Mouse (Mus musculus) Muller cell, postnatal 12 days (primary cell): ENCODE measurements around the gene OR5BS1P.
"Not testable (repeated sequence)": the region's sequence is repeated elsewhere in the genome, so short reads cannot be mapped to it uniquely, and the experiment has no call there.

Experiments used
- DNase-seq: peaks from one replicate; pipeline ENCODE4 v3.0.0-alpha.2; 2015; ENCODE audit errors: inconsistent ontology term

OR5BS1P gene

DNA sequence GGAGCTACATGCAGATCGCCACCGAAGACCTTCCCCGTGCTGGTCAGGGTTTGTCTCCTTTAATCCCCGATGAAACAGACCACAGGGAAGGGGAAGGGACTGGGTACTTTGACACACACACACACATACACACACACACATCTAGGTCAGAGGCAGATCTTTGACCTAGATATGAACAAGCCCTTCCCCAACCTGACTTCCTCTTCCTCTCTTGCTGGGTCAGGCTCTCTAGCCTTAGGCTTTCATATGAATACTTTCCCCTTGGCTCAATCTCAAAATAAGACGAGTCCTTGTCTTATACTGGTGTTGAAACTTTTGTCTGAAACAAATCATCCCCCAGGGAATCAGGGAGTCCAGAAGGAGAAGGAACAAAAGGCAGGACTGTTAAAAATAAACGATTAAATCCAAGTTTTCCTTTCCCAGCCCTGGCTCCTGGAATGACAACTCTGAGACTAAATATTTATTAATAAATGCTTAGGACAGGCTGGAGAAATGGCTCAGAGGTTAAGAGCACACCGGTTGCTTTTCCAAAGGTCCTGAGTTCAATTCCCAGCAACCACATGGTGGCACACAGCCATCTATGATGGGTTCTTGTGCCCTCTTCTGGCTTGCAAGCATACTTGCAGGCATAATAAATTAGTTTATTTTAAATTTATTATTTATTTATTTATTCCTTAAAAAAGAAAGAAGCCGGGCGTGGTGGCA is 36.7 kb downstream of the OR5BS1P start:
- no peak for DNase-seq

DNA sequence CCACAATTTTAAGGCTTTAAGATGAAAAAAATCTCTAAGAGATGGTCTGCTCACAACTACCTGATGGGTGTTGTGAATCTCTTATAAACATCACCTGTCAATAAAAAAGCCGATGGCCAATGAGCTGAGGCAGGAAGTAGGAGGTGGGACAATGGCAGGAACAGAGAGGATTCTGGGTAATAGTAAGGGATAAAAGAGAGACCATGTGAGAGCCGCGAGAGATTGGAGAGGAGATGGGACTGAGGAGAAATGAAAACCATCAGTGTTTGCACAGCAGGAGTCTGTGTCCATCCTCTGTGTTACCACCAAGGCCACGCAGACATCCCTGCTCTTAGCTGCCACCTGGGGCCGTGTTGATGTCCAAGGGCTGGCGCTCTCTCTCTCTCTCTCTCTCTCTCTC is 37.6 kb downstream of the OR5BS1P start:
- DNase-seq: no peak

DNA sequence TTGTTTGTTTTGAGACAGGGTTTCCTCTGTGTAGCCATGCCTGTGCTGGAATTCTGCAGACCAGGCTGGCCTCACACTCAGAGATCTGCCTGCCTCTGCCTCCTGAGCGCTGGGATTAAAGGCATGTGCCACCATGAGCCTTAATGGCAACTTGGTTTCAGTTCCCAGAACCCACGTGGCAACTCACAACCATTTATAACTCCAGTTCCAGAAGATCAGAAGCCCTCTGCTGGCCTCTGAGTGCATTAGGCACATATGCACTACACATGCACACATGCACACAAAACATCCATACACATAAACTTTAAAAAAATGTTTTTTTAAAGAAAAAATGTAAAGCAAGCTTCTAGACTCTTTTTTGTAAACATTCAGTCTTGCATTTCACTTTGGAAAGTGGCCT is 39.7 kb downstream of the OR5BS1P start:
- no peak for DNase-seq

DNA sequence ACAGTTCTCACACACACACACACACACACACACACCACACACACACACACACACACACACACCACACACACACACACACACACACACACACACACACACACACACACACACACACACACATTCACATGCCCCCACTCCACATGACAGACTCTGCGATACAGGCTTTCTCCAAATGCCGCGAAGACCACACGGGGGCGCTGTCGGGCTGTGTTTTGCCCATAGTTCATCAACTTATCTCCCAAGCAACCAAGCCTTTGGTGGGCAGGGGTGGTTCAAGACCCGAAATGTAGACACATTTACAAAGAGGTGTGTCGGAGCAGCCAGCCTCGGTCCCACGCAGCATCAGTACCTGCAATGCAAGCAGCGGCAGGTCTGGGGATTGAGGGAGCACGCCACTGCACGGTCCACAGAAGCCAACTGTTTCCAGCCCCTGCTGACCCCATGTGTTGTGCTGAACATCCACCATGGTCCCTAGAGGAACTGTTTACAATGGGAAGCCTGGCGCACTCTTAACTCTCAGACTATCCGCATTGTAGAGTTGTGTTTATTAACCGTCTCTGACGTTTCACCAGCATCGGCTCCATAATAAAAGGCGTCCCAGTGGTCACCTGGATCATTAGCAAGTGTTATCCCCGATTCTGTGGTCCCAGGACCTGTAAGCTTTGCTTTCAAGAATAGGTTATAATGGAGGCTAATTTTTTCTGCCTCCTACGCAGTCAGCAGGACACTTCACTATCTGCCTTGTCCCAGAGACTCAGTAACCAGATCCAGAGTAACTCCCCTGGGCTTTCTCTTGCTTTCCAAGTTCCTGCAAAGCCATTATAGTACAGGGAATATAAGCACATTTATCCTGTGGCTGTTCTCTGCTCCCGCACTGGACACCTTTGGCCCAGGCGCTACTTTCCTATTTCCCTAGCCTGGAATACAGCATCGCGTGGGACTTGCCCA is 41.0 kb downstream of the OR5BS1P start:
- DNase-seq: peak; percentile 78

DNA sequence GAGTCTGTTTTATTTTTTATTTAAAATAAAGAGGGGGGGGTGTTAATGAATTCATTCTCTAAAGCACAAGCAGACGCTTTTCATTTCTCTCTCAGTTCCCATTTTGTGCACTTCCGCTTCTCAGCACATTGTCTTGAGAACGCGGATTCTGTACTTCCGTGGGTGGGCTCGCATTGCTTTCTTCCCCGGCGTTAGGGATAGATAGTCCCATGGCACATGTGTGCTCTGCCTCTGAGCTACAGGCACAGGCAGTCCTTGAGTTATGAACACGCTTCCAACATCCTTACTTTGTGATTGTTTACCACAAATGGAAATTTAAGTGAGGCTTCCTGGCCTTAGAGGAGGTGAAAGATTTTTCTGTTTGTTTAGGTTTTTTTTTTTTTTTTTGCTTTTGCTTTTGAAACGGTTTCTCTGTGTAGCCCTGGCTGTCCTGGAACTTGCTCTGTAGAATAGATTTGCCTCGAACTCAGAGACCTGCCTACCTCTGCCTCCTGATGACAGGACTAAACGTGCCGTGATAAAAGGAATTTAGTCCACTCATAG is 41.8 kb downstream of the OR5BS1P start:
- no peak for DNase-seq

DNA sequence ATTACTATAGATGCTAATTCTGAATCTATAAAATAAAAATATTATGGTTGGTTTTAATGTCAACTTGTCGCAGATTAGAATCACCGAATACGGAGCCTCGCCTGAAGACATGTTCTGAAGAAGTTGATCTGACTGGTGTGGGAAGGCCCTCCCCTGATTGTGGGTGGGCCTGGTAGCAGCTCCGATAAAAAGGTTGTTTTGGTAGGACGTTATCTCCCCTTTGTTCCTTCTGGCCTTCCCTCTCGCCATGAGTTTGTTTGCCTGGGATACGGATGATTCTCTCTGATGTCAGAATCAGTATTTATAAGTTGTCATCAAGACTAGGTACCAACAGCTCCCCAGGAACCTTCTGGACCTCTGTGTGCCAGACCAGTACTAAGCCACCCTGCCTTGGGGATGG is 42.5 kb downstream of the OR5BS1P start:
- DNase-seq: no peak

DNA sequence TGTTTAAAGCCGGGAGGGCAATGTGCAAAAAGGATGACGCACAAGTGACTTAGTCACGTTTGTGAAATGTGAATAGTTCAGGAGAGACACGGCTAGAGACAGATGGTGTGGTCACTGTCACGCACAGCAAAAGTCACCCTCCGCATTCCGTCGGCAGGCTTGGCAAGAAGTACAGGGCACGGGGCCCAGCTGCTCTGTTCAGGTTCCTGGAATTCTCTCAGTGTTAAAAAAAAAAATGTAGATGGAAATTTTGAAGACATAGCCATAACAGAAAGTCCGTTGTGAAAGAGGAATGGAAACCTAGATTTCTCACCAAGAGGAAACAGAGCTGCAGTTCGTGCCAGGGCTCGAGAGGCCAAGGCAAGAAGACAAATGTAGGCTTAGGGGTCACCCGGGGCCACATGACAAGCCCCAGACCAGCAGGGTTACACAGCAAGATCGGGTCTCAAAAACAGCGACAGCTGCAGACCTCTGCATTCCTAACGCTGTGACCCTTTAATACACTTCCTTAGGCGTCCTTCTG is 43.2 kb downstream of the OR5BS1P start:
- peak; percentile 87 for DNase-seq

DNA sequence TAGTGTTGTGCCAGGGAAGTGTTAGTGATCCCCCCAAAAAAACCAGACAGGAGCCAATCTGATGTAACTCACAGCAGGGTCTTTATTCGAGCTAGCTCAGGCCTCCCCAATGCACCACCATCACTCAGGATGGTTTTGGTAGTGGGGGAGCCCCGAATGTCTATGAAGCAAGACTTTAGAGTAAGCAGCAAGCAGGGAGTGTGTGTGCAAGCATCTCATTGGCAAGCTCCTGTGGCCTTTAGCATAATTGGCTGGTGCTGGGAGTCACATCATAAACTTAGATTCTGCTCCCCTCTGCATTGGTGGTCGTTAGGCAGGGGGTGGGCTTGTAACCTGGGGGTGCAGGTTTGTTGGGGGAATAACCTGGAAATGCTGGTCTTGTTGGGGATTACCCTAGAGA is 44.0 kb downstream of the OR5BS1P start:
- not testable (repeated sequence) for DNase-seq

DNA sequence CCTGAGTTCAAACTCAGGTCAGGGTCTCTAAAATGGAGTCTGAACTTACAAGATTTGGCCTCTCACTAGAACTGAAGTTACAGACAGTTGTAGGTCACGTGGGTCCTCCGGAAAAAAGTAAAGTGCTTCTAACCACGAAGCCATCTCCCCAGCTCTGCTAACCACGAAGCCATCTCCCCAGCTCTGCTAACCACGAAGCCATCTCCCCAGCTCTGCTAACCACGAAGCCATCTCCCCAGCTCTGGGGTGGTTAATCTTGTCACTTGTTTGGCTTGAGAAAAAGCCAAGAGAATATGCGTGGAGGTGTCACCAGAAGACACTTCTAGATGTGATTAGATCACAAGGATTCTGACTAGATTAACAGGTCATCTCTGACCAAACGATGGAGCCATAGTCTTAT is 44.5 kb downstream of the OR5BS1P start:
- no peak for DNase-seq

DNA sequence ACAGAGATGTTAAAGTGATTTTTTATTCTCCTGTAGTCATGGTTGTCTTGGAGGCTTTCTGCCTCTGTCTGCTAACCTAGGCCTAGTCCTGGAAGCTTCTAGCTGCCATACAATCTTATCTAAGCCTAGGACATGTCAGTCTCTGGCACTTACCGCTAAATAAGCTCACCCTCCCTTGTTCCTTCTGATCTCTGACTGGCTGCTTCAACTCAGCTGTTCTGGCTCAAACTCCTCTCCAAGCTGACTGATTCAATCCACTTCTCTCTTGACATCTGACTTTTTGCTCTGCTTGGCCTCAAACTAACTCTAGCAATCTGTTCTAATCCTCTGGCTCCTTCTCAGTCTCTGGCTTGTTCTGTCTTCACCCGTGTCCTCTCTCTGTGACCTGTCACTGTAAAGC is 45.1 kb downstream of the OR5BS1P start:
- not testable (repeated sequence) for DNase-seq

DNA sequence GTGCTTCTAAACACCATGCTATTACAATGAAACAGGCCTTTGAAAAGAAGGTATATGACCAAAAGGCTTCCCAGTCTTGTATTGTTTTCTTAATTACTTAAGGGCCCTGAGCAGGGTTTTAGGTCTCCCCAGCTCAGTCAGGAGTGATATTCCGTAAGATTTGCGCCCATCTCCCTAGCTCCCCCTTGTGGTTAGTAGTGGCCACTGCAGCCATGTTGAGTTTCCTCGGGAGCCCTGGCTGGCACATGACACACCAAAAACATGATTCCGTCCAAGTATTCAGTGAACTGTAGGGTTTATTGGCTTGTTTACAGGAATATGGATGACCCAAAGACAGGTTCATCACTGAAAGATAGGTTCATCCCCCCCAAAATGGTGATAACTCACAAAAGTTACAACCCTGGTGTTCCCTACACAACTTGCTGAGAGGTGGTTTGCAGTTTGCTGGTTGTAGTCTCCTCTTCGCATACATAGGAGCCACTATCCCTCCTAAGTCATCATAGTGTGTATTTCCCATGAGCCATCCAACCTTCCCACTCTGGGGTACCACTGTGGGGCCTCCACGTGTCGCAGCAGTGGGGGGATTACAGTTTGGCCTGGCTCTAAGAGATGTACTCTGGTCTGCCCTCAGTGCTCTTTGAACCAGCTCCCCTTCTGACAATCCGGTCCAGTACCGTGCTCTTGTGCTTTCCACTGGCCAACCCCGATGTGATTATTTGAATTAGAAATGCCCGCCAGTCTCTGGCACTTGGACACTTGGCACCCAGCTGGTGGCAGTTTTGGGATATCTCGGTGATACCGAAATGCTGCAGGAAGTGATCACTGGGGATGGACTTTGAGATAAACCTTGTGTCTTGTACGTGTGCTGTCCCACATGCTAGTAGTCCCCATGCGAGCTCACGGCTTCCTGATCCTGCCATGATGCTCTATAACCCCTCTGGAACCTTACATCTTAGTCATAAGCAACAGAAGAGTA is 48.0 kb downstream of the OR5BS1P start:
- DNase-seq: peak; percentile 29

DNA sequence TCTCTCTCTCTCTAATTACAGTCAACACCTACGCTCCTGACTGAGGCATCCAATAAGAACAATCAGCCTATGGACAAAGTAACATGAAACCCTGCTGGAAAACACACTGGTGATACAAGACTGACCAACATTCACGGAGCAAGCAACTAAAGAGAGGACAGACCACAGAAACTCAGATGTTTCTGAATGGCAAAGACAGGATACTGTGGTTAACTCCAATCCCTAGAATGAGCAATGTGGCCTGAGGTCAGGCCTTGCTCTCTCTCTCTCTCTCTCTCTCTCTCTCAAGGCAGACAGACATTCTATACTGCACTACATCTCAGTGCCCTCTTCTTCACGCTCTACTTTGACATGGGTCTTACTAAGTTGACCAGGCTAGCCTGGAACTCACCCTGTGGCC is 51.5 kb downstream of the OR5BS1P start:
- peak; percentile 17 for DNase-seq

DNA sequence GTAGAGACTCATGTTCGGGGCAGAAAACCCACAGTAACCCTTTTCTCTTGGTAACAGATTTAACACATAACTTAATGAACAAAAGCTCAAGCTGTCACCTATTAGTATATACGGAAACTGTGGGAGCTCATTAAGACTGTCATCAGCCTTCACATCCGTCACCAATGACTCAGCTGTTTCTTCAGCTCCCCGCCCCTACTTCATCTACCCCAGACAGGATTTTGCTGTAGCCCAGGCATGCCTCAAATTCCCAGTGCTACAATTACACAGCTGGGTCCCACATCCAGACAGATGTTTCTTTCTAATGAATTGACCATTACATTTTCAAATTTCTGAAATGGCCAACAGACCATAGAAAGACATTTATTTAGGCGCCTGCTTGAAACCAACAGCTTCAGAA is 56.4 kb downstream of the OR5BS1P start:
- DNase-seq: peak; percentile 78

DNA sequence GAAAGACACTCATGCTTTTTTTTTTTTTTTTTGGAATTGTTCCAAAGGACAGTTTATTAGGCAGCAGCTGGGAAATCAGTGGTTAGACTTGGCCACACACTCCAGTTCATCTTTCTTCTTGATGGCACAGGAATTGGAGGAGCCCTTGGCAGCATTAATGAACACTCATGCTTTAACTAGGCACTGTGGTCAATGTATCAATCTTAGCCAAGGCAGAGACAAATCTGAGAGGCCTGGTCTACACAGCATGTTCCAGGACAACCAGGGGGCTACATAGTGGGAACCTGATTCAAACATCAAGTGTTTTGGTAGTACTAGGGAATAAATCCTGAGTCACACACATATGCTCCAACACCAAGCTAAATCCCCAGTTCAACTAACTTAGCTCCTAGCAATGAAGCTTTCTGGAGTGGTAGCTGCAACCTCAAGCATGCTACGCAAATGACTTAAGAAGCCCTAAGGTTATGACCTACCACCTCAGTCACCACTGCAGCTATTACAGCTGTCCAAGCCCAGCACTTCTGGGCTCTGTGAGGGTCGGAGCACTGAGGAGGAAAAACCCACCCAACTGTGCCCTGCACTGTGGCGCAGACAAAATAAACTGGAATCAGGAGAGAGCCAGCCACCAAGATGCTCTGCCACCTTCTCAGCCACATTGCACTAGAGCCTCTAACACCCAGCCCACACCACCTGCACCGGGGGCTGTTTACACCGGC is 57.5 kb downstream of the OR5BS1P start:
- DNase-seq: peak; percentile 74

DNA sequence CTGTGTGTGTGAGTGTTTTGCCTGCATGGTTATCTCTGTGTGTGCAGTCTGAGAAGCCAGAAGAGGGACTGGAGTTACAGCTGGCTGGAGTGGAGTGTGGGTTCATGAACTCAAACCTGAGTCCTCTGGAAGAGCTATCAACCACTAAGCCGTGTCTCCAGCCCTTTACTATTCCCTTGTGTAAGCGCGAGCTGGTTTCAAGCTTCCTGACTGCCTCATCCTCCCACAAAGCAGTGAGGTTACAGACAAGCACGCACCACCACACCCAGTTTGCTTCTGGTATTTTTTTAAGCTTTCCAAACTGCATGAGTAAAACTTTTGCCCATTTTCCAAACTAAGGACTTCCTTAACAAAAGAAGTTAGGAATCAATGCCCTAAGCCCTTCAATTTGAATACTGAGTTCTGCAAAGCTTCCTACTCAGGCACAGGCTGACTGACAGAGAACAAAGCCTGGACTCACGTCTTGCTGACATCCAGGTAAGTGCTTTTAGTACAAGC is 58.4 kb downstream of the OR5BS1P start:
- no peak for DNase-seq
